Mouse (Mus musculus) heart, adult 11 months (tissue): ENCODE results near the gene 4930505A04Rik.
"Not testable (repeated sequence)": the region's sequence is repeated elsewhere in the genome, so short reads cannot be mapped to it uniquely, and the experiment has no call there.

ENCODE experiments used
- DNase-seq: peaks from one replicate; pipeline ENCODE4 v3.0.0; 2022

The 4930505A04Rik gene

DNA sequence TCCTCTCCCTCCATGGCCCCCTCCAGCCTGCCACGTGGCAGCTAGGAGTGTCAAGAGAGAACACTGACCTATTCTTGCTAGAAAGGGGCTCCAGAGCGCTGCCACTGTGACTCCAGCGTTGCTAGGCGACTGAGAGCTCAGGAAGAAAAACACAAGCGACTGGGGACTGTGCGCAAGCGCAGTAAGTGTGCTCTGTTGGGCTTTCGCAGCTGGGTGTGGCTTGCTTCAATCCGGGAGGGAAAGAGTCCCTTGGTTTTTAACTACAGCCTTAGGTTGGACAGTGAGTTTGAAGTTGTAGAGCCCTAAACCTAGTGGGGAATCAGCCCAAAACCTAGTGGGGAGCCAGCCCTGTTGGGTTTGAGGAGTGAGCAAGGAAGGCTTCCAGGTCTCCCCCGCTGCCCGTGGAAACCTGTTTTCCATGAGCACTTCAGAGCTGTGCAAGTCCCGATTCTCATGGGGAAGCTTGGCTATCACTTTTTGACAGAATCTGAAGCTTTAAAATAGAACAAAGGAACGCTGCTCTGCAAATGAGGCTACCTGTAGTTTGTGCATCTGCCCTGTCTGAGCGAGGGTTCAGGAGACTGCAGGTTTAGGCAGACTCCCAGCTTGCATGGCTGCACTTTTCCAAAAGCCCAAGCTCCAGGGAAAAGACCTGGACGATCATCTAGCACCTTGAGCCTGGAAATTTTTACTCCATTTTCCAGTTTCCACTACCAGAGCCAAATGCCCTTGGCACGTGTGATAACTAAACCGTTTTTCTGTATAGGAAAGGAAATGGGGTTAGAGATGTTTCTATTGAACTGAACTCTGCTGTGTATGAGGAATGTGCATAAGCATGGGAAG is at the start of gene 4930505A04Rik:
Gene 4930505A04Rik, minus strand, starts transcription at position 77 of the 843 bp plus-strand sequence.
- peak; percentile 99 for DNase-seq

- DNase-seq: peak; percentile 93
These were observed 45.5 kb upstream of the 4930505A04Rik start for GRCm38 (mm10) chr11:30517133-30517532.

DNA sequence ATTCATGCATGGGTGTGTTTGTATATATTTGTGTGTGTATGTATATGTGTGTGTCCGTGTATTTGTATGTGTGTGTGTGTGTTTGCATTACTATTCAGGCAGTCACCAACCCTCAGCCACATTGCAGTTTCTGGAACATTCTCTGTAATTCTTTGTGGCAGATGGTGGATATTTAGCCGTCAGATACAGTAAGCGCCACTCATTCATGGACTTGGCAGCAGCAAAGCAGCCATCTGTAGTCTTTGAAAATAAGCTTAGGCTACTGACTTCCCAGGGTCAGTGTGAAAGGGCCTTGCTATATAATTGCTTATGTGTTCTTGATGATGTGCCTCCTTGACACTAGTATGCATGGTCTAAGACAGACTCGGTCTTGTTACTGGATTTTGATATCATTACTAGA is 36.6 kb upstream of the 4930505A04Rik start:
- DNase-seq: no peak

DNA sequence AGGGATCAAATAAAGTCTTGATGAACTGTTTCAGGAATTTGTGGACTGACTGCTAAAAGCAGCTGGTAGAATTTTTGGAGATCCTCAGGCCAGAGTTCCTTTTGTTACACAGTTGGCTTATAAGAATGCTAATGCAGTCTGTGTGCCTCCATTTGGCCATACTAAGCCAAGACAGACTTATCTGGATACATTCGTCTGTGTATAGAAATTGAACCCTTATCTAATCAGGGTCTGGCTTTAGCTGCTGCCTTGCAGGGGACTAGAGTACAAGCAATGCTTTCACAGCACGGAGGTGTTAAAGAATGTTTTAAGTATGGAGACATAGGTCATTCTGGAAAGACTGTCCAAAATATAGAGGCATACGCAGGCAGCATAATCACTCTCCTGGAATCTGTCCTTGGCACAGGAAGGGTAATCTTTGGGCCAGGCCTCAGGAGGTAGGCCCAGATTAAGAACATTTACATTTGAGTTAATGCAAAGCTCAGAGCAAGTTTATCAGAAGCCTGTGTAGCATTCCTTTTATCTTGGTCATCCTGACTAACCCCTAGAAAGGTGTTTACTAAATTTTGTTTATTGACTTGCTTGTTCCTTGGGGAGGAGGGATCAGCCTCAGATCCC is 27.2 kb upstream of the 4930505A04Rik start:
- peak; percentile 59 for DNase-seq

- peak; percentile 30 for DNase-seq
These were observed 25.5 kb upstream of the 4930505A04Rik start for GRCm38 (mm10) chr11:30497151-30497550.

GRCm38 (mm10) chr11:30491515-30492260 is 20.1 kb upstream of the 4930505A04Rik start:
- DNase-seq: peak; percentile 51

DNA sequence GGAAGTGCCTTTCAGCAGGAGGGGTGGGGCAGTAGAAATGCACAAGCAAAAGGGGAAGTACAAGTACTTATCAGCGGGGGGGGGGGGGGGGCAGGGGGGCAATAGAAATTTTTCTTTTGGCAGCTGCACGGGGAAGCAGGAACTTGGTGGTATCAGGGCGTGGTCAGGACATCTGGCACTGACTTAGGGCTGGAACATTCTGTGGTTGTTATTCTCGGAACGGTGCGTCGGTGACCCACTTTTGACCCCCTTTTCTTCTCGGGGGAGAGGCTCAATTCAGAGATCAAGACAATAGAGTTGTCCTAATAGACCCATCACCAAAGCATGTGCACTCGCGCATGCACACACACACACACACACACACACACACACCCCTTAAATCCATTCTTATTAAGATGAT is 16.6 kb upstream of the 4930505A04Rik start:
- DNase-seq: peak; percentile 92

- DNase-seq: no peak
These were observed 11.7 kb upstream of the 4930505A04Rik start for GRCm38 (mm10) chr11:30483286-30483685.

DNA sequence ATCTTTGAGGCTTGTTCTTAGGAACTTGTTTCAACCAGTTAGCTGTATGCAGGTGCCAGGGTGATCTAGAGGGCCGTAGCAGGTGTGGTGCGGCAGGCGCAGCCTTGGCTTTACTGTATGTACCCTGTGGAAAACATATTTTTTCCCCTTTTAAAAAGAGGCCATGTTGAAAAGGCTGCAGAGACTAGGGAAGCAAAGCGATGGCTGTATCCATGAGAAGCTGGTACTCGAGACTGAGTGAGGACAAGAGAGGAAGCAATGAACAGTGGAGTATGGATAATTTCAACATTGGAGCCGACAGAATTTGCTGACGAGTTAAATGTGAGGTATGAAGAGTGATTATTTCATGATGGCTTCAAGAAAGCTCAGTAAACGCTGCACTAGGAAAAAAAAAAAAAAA is 440 bp downstream of the 4930505A04Rik start:
- no peak for DNase-seq

GRCm38 (mm10) chr11:30454331-30454730 is 17.3 kb downstream of the 4930505A04Rik start:
- no peak for DNase-seq

DNA sequence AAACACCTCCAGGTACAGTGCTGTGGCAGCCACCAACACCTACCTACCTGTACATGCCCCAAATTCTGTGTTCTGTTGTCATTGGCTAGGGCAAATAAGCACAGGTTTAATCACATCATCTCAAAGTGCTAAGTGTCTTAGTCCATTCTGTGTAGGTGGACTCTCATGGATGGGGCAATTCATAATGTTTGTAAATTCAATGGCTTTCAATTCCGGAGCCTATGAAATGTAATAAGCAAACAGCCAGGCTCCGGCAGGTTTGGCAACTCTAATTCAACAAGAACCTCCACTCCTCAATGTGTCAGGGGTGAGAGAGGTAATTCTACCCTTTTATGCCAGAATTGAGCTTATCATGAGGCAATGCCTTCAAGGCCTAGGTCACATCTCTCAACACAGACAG is 23.5 kb downstream of the 4930505A04Rik start:
- no peak for DNase-seq

- no peak for DNase-seq
These were observed 24.1 kb downstream of the 4930505A04Rik start for GRCm38 (mm10) chr11:30447561-30447960.

DNA sequence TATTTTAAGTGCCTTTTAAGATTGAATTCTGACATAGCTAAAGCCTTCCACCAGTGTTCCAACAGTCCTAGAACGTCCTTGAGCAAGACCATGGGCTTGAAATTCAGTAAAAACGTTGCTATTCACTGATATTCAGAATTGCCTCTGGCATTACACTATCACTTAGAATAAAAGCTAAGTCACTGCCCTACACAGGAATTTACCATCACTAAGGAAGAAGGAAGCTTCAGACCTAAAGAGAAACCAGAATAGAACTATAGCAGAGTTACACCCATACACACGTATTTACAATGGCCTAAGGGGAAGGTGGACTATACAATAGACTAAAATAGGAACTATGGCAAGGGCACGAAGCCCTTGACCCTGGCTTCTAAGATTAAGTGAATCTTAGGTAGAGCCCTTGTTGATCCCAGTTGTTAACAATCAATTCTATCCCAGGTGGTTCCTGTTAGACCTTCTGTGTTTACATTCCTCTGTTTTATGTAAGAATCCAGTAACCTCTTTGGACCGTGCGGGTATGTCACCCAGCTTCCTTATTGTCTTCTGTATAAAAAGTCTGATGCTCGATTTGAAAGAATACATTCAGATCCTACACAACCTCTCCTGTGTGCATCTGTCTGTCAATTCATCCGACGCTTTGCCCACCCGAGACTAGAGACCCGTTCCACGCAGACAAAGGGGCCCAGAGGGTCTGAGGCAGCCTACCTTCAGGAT is 27.3 kb downstream of the 4930505A04Rik start:
- not testable (repeated sequence) for DNase-seq

- DNase-seq: no peak
These were observed 27.9 kb downstream of the 4930505A04Rik start for GRCm38 (mm10) chr11:30443746-30444145.

GRCm38 (mm10) chr11:30433256-30433950 is 38.2 kb downstream of the 4930505A04Rik start:
- no peak for DNase-seq

GRCm38 (mm10) chr11:30405581-30405980 is 66.0 kb downstream of the 4930505A04Rik start:
- DNase-seq: peak; percentile 99

DNA sequence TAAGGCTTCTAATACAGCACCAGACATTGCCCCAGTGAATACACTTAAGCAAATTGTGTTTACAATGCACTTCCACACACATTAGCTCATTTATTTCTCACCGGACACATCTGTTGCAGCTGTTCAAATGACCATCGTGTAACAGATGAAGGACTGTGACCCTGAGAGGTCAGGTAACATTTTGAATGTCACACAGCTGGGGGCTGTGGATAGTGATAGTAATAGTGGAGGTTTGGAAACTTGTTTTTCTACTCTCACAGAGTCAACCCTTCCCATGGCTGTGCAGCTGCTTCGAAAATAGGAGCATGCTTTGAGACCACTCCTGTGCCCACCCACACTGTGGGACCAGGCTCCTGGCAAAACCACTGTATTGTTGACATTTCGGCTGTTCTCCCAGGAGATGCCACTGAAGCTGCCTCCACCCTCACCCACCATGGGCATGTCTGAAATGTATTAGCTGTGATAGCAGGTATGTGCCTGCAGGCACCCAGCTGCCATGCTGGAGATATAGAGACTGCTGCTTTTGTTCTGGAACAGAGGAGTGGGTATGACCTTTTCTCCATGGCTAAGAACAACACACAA is 66.9 kb downstream of the 4930505A04Rik start:
- DNase-seq: peak; percentile 92

DNA sequence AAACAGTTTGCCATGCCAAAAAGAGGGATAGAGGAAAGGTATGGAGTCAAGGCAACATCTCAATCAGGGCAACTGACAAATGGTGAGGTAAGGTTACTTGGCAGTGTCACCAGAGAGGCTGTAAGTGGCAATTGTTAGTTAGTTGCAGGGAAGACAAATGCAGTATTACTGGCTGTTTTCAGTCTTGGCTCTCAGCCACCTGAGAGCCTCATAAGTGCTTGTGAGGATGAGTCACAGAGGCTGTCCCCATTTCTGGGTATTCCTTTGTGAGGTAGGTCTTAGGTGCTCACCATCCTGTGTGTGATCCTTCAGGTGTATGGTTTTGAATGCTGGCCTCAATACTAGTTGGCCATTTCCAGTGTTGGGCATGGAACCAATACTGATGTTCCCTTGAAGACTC is 77.3 kb downstream of the 4930505A04Rik start:
- DNase-seq: peak; percentile 84

GRCm38 (mm10) chr11:30383076-30383475 is 88.6 kb downstream of the 4930505A04Rik start:
- peak; percentile 87 for DNase-seq
